Mouse (Mus musculus) urinary bladder, adult 18-20 months (tissue): ENCODE measurements around the gene Olfr376.
A peak's percentile ranks its signal among the peaks of the same experiment; 100 is the strongest.

Source experiments
- DNase-seq, 2 experiments: peaks; one replicate each; pipeline ENCODE4 v3.0.0; 2022; ENCODE audit warnings: low spot score in 2 of 2, mixed read lengths in 2 of 2

The Olfr376 gene

GRCm38 (mm10) chr11:73370946-73371345 lies at the start of gene Olfr376:
Olfr376 (plus strand) TSS chr11:73371246.
- no peak for DNase-seq

GRCm38 (mm10) chr11:73323906-73324830 lies 46.9 kb upstream of the Olfr376 start:
- no peak for DNase-seq

GRCm38 (mm10) chr11:73326485-73326886 lies 44.6 kb upstream of the Olfr376 start:
- DNase-seq: peak; percentile 14 to 16

GRCm38 (mm10) chr11:73327361-73327760 lies 43.7 kb upstream of the Olfr376 start:
- DNase-seq: no peak

- no peak for DNase-seq
Measured at GRCm38 (mm10) chr11:73329442-73329841, 41.6 kb upstream of the Olfr376 start, which contains the start of the genes Aspa, Gm49340 and Spata22. Aspa (minus strand) TSS chr11:73329596. Gm49340 (plus strand) TSS chr11:73329741. Spata22 (plus strand) TSS chr11:73329741.

GRCm38 (mm10) chr11:73333357-73333756 lies 37.7 kb upstream of the Olfr376 start:
- DNase-seq: no peak

GRCm38 (mm10) chr11:73336919-73337318 lies 34.1 kb upstream of the Olfr376 start:
- no peak for DNase-seq

- DNase-seq: no peak
Measured at GRCm38 (mm10) chr11:73350483-73350882, 20.6 kb upstream of the Olfr376 start, which contains the start of gene Olfr20. Olfr20 (plus strand) TSS chr11:73350783.

GRCm38 (mm10) chr11:73395374-73395773 lies 24.3 kb downstream of the Olfr376 start:
- DNase-seq: no peak

- DNase-seq: no peak
Measured at GRCm38 (mm10) chr11:73399514-73399913, 28.5 kb downstream of the Olfr376 start, which contains the start of gene Olfr1. Olfr1 (minus strand) TSS chr11:73399614.
